Mouse (Mus musculus) cerebellum, adult 2 months (tissue): Measurements from ENCODE around the gene Pih1d1. TPM values are rescaled to one million over a fixed set of nuclear protein-coding genes. Genes with fewer than 3 reads are reported as not detected.

Experiments
- DNase-seq, 2 experiments: peaks; one replicate each; pipeline ENCODE4 v3.0.0; 2021
- H3K27ac ChIP-seq: fragments of 200-500 bp; 2 replicates; pipeline ENCODE4 v1.5.1; 2012; ENCODE audit warnings: low read length, control low read depth, inconsistent platforms; ENCODE audit not compliant: insufficient read depth
- H3K27me3 ChIP-seq: fragments of 200-500 bp; 2 replicates; pipeline ENCODE4 v1.6.1; 2012; ENCODE audit warnings: inconsistent platforms, mild to moderate bottlenecking, low read length, moderate library complexity; ENCODE audit not compliant: control insufficient read depth, insufficient read depth
- H3K4me1 ChIP-seq: fragments of 200-500 bp; 2 replicates; pipeline ENCODE4 v1.6.1; 2011; ENCODE audit warnings: low read length; ENCODE audit not compliant: control insufficient read depth, insufficient read depth
- H3K4me3 ChIP-seq: fragments of 200-500 bp; replicated peaks from 2 replicates; pipeline ENCODE3; 2011; ENCODE audit warnings: mild to moderate bottlenecking, low read depth, low read length, control low read depth; ENCODE audit not compliant: insufficient read depth
- CTCF ChIP-seq: fragments of 200-500 bp; IDR thresholded peaks from 2 replicates; pipeline ENCODE4 v1.5.1; 2011; ENCODE audit warnings: low read depth, mild to moderate bottlenecking, control low read depth, low read length, moderate library complexity, borderline replicate concordance; ENCODE audit not compliant: insufficient read depth
- POLR2A ChIP-seq: fragments of 200-500 bp; IDR thresholded peaks from 2 replicates; pipeline ENCODE4 v1.6.1; 2011; ENCODE audit warnings: low read length, control low read depth, borderline replicate concordance; ENCODE audit not compliant: insufficient read depth
- WGBS: fragments of 180-500 bp; shearing (Covaris S2); methylation state at CpG from one replicate; pipeline ENCODE4 v1.1.7; 2018; 5-methylcytosine and 5-hydroxymethylcytosine counted together
- polyA plus RNA-seq: library from polyadenylated mRNA; depleted of rRNA; stranded (reverse); fragments of >200 nt; gene quantifications from 2 replicates; pipeline ENCODE4 v1.2.3, GENCODE M21; 2012

Gene Pih1d1
- polyA plus RNA-seq, 1 experiment = 53.1 TPM

GRCm38 (mm10) chr7:45154993-45155514 lies 951 bp downstream of the Pih1d1 start:
- DNase-seq = peak; percentile 67 to 70
- 52% methylated on average over 12 of the region's 12 CpGs for WGBS
- Histone ChIP-seq H3K27ac (peak overlapping the region; percentile 62; the same call in 1 of the 2 replicates), H3K4me1 (no peaks in the 10 kb centered on the region), H3K27me3 (no peaks in the 10 kb centered on the region), H3K4me3 (peak overlapping the region; percentile 96)
- TF ChIP-seq POLR2A (no peak), CTCF (peak; percentile 58)

- TF ChIP-seq POLR2A (no peak), CTCF (no peak)
- no peak for DNase-seq
- no peak overlapping the region for H3K27ac ChIP-seq
- no peak overlapping the region for H3K4me3 ChIP-seq
- no peaks in the 10 kb centered on the region for H3K27me3 ChIP-seq
- WGBS = 85% methylated on average over 9 of the region's 9 CpGs
- H3K4me1 ChIP-seq = no peaks in the 10 kb centered on the region
Observed at GRCm38 (mm10) chr7:45155590-45155989, 1.5 kb downstream of the Pih1d1 start.

- Histone ChIP-seq H3K4me3 (no peak overlapping the region), H3K27me3 (no peaks in the 10 kb centered on the region), H3K4me1 (no peaks in the 10 kb centered on the region), H3K27ac (no peak overlapping the region)
- no peak for DNase-seq
- WGBS = 93% methylated on average over 15 of the region's 15 CpGs
- no peak for TF ChIP-seq POLR2A
- TF ChIP-seq CTCF = no peak
Observed at GRCm38 (mm10) chr7:45156206-45156605, 2.1 kb downstream of the Pih1d1 start.

GRCm38 (mm10) chr7:45157459-45157858 lies 3.4 kb downstream of the Pih1d1 start:
- H3K4me3 ChIP-seq = no peak overlapping the region
- H3K27me3 ChIP-seq = no peaks in the 10 kb centered on the region
- no peak for DNase-seq
- 57% methylated on average over 14 of the region's 14 CpGs for WGBS
- no peak for TF ChIP-seq CTCF
- no peak for TF ChIP-seq POLR2A
- H3K27ac ChIP-seq = no peak overlapping the region
- H3K4me1 ChIP-seq = peaks cover under 1% of the 10 kb centered on the region; the same call in 1 of the 2 replicates

- TF ChIP-seq POLR2A (no peak), CTCF (no peak)
Observed at GRCm38 (mm10) chr7:45158991-45159390, 4.9 kb downstream of the Pih1d1 start.

GRCm38 (mm10) chr7:45160316-45160800 lies 6.3 kb downstream of the Pih1d1 start:
- no peak for TF ChIP-seq CTCF
- no peak for TF ChIP-seq POLR2A
- Histone ChIP-seq H3K4me1 (peaks cover 5% of the 10 kb centered on the region; the same call in 1 of the 2 replicates), H3K27ac (no peak overlapping the region), H3K4me3 (no peak overlapping the region), H3K27me3 (no peaks in the 10 kb centered on the region)
- 93% methylated on average over 6 of the region's 6 CpGs for WGBS
- DNase-seq = no peak

More at GRCm38 (mm10) chr7:45158991-45159390, 4.9 kb downstream of the Pih1d1 start:
- WGBS = 92% methylated on average over 6 of the region's 6 CpGs
- H3K4me3 ChIP-seq = no peak overlapping the region
- DNase-seq = no peak
- peaks cover 5% of the 10 kb centered on the region; the same call in 1 of the 2 replicates for H3K4me1 ChIP-seq
- H3K27me3 ChIP-seq = no peaks in the 10 kb centered on the region
- no peak overlapping the region for H3K27ac ChIP-seq

- Histone ChIP-seq H3K27ac (no peak overlapping the region), H3K27me3 (no peaks in the 10 kb centered on the region), H3K4me1 (peaks cover 5% of the 10 kb centered on the region; the same call in 1 of the 2 replicates), H3K4me3 (no peak overlapping the region)
- 79% methylated on average over 3 of the region's 3 CpGs for WGBS
- TF ChIP-seq CTCF (no peak), POLR2A (no peak)
- DNase-seq = no peak
Observed at GRCm38 (mm10) chr7:45160866-45161265, 6.8 kb downstream of the Pih1d1 start.
